Mouse (Mus musculus) retina, embryonic 14.5 days (tissue): ENCODE measurements around the gene Krtap28-10.
A peak's percentile ranks its signal among the peaks of the same experiment; 100 is the strongest.

Source experiments
- DNase-seq: peaks from one replicate; pipeline ENCODE4 v3.0.0-alpha.2; 2015; ENCODE audit warnings: low spot score

The Krtap28-10 gene

GRCm38 (mm10) chr1:83042380-83042779 is at the start of gene Krtap28-10:
TSS of gene Krtap28-10 (minus strand) at chr1:83042480.
- DNase-seq: no peak

- DNase-seq: no peak
These were observed 49.0 kb upstream of the Krtap28-10 start for GRCm38 (mm10) chr1:83091268-83091667.

GRCm38 (mm10) chr1:83084790-83085189 is 42.5 kb upstream of the Krtap28-10 start:
- no peak for DNase-seq

- no peak for DNase-seq
These were observed 34.7 kb upstream of the Krtap28-10 start for GRCm38 (mm10) chr1:83077016-83077415.

- peak; percentile 88 for DNase-seq
These were observed 34.1 kb upstream of the Krtap28-10 start for GRCm38 (mm10) chr1:83076190-83076917.

- DNase-seq: no peak
These were observed 33.4 kb upstream of the Krtap28-10 start for GRCm38 (mm10) chr1:83075526-83076189.

- DNase-seq: no peak
These were observed 24.9 kb upstream of the Krtap28-10 start for GRCm38 (mm10) chr1:83067205-83067604.

- DNase-seq: no peak
These were observed 24.3 kb upstream of the Krtap28-10 start for GRCm38 (mm10) chr1:83066577-83066976.

GRCm38 (mm10) chr1:83064851-83065250 is 22.6 kb upstream of the Krtap28-10 start:
- peak; percentile 77 for DNase-seq

GRCm38 (mm10) chr1:83060643-83061042 is 18.4 kb upstream of the Krtap28-10 start, which contains the start of gene Krtap28-13:
TSS of gene Krtap28-13 (plus strand) at chr1:83060930.
- no peak for DNase-seq

- no peak for DNase-seq
These were observed 17.0 kb upstream of the Krtap28-10 start, which contains the start of gene A030005K14Rik for GRCm38 (mm10) chr1:83059278-83059677. TSS of gene A030005K14Rik (minus strand) at chr1:83059378.

- DNase-seq: no peak
These were observed 16.2 kb upstream of the Krtap28-10 start for GRCm38 (mm10) chr1:83058481-83058880.

- DNase-seq: no peak
These were observed 2.7 kb upstream of the Krtap28-10 start, which contains the start of gene Gm47969 for GRCm38 (mm10) chr1:83044882-83045427. TSS of gene Gm47969 (plus strand) at chr1:83044932.

- no peak for DNase-seq
These were observed 3.2 kb downstream of the Krtap28-10 start for GRCm38 (mm10) chr1:83039080-83039479.

GRCm38 (mm10) chr1:83038109-83038672 is 4.1 kb downstream of the Krtap28-10 start, which contains the start of gene Slc19a3:
TSS of gene Slc19a3 (minus strand) at chr1:83038448.
- peak; percentile 65 for DNase-seq

GRCm38 (mm10) chr1:83036892-83037667 is 5.2 kb downstream of the Krtap28-10 start:
- no peak for DNase-seq

GRCm38 (mm10) chr1:83034509-83034908 is 7.8 kb downstream of the Krtap28-10 start:
- no peak for DNase-seq

- DNase-seq: no peak
These were observed 9.8 kb downstream of the Krtap28-10 start for GRCm38 (mm10) chr1:83032508-83032907.

GRCm38 (mm10) chr1:83031950-83032349 is 10.3 kb downstream of the Krtap28-10 start:
- no peak for DNase-seq

GRCm38 (mm10) chr1:83016556-83016955 is 25.7 kb downstream of the Krtap28-10 start:
- no peak for DNase-seq

- DNase-seq: no peak
These were observed 26.9 kb downstream of the Krtap28-10 start for GRCm38 (mm10) chr1:83015329-83015879.
